Mouse (Mus musculus) cerebellum, adult 2 months (tissue): ENCODE measurements around the gene Sec23b. TPM values are rescaled to one million over a fixed set of nuclear protein-coding genes. Genes with fewer than 3 reads are reported as not detected.
A peak's percentile ranks its signal among the peaks of the same experiment; 100 is the strongest.

Source experiments
- DNase-seq, 2 experiments: peaks; one replicate each; pipeline ENCODE4 v3.0.0; 2021
- H3K27ac ChIP-seq: fragments of 200-500 bp; 2 replicates; pipeline ENCODE4 v1.5.1; 2012; ENCODE audit warnings: low read length, control low read depth, inconsistent platforms; ENCODE audit not compliant: insufficient read depth
- H3K27me3 ChIP-seq: fragments of 200-500 bp; 2 replicates; pipeline ENCODE4 v1.6.1; 2012; ENCODE audit warnings: inconsistent platforms, mild to moderate bottlenecking, low read length, moderate library complexity; ENCODE audit not compliant: control insufficient read depth, insufficient read depth
- H3K4me1 ChIP-seq: fragments of 200-500 bp; 2 replicates; pipeline ENCODE4 v1.6.1; 2011; ENCODE audit warnings: low read length; ENCODE audit not compliant: control insufficient read depth, insufficient read depth
- H3K4me3 ChIP-seq: fragments of 200-500 bp; replicated peaks from 2 replicates; pipeline ENCODE3; 2011; ENCODE audit warnings: mild to moderate bottlenecking, low read depth, low read length, control low read depth; ENCODE audit not compliant: insufficient read depth
- CTCF ChIP-seq: fragments of 200-500 bp; IDR thresholded peaks from 2 replicates; pipeline ENCODE4 v1.5.1; 2011; ENCODE audit warnings: low read depth, mild to moderate bottlenecking, control low read depth, low read length, moderate library complexity, borderline replicate concordance; ENCODE audit not compliant: insufficient read depth
- POLR2A ChIP-seq: fragments of 200-500 bp; IDR thresholded peaks from 2 replicates; pipeline ENCODE4 v1.6.1; 2011; ENCODE audit warnings: low read length, control low read depth, borderline replicate concordance; ENCODE audit not compliant: insufficient read depth
- WGBS: fragments of 180-500 bp; shearing (Covaris S2); methylation state at CpG from one replicate; pipeline ENCODE4 v1.1.7; 2018; 5-methylcytosine and 5-hydroxymethylcytosine counted together
- polyA plus RNA-seq: library from polyadenylated mRNA; depleted of rRNA; stranded (reverse); fragments of >200 nt; gene quantifications from 2 replicates; pipeline ENCODE4 v1.2.3, GENCODE M21; 2012; rRNA removed

Sec23b gene
- polyA plus RNA-seq, result 65.3 and 72.8 TPM in 2 replicates

GRCm38 (mm10) chr2:144555820-144556552 lies at the start of gene Sec23b:
Sec23b (plus strand) TSS chr2:144556229.
- peak; percentile 98 for DNase-seq
- peak within 1 kb of the TSS; percentile 58 for H3K27ac ChIP-seq
- no peaks in the 10 kb centered on the region for H3K27me3 ChIP-seq
- H3K4me1 ChIP-seq, result no peaks in the 10 kb centered on the region
- TF ChIP-seq POLR2A (peak; percentile 74), CTCF (no peak)
- peak within 1 kb of the TSS; percentile 94 for H3K4me3 ChIP-seq
- under 1% methylated on average over 44 of the region's 44 CpGs for WGBS

GRCm38 (mm10) chr2:144514619-144515018 lies 41.4 kb upstream of the Sec23b start:
- DNase-seq, result no peak
- 37% methylated on average over 3 of the region's 3 CpGs for WGBS
- Histone ChIP-seq H3K27me3 (no peaks in the 10 kb centered on the region), H3K4me1 (no peaks in the 10 kb centered on the region), H3K27ac (no peak overlapping the region), H3K4me3 (no peak overlapping the region)
- TF ChIP-seq POLR2A, result no peak
- no peak for TF ChIP-seq CTCF

GRCm38 (mm10) chr2:144519772-144520171 lies 36.3 kb upstream of the Sec23b start:
- Histone ChIP-seq H3K4me1 (no peaks in the 10 kb centered on the region), H3K4me3 (no peak overlapping the region), H3K27me3 (no peaks in the 10 kb centered on the region), H3K27ac (no peak overlapping the region)
- WGBS, result 79% methylated on average over 3 of the region's 3 CpGs
- no peak for TF ChIP-seq CTCF
- no peak for TF ChIP-seq POLR2A
- no peak for DNase-seq

GRCm38 (mm10) chr2:144525856-144526255 lies 30.2 kb upstream of the Sec23b start:
- no peak for TF ChIP-seq POLR2A
- no peak overlapping the region for H3K27ac ChIP-seq
- no peaks in the 10 kb centered on the region for H3K27me3 ChIP-seq
- H3K4me1 ChIP-seq, result 0 out of 2 replicates have a peak, but pooled peaks cover 3% of the 10 kb centered on the region
- H3K4me3 ChIP-seq, result peak overlapping the region; percentile 7
- 39% methylated on average over 10 of the region's 10 CpGs for WGBS
- peak; percentile 28 to 40 for DNase-seq

GRCm38 (mm10) chr2:144526981-144527820 lies 28.8 kb upstream of the Sec23b start, which contains the start of the genes Dzank1 and Polr3f:
Dzank1 (minus strand) TSS chr2:144527414.
Polr3f (plus strand) TSS chr2:144527718.
- peak within 1 kb of the TSS; percentile 81 for H3K4me3 ChIP-seq
- H3K27me3 ChIP-seq, result no peaks in the 10 kb centered on the region
- WGBS, result under 1% methylated on average over 56 of the region's 56 CpGs
- TF ChIP-seq POLR2A (peak; percentile 81), CTCF (no peak)
- 0 out of 2 replicates have a peak, but pooled peaks cover 3% of the 10 kb centered on the region for H3K4me1 ChIP-seq
- peak within 1 kb of the TSS; percentile 96 for H3K27ac ChIP-seq
- peak; percentile 97 to 98 for DNase-seq

GRCm38 (mm10) chr2:144527821-144528174 lies 28.2 kb upstream of the Sec23b start:
- peak overlapping the region; percentile 81 for H3K4me3 ChIP-seq
- no peaks in the 10 kb centered on the region for H3K27me3 ChIP-seq
- H3K4me1 ChIP-seq, result 0 out of 2 replicates have a peak, but pooled peaks cover 3% of the 10 kb centered on the region
- DNase-seq, result no peak
- H3K27ac ChIP-seq, result peak overlapping the region; percentile 96
- WGBS, result under 1% methylated on average over 25 of the region's 25 CpGs
- TF ChIP-seq POLR2A, result no peak; the same call in 1 of the 2 replicates
- no peak for TF ChIP-seq CTCF

GRCm38 (mm10) chr2:144537123-144537522 lies 18.9 kb upstream of the Sec23b start:
- WGBS, result 97% methylated on average over 7 of the region's 7 CpGs
- no peak overlapping the region for H3K4me3 ChIP-seq
- H3K4me1 ChIP-seq, result no peaks in the 10 kb centered on the region
- H3K27ac ChIP-seq, result no peak overlapping the region
- TF ChIP-seq CTCF, result no peak
- no peak for TF ChIP-seq POLR2A
- H3K27me3 ChIP-seq, result no peaks in the 10 kb centered on the region
- DNase-seq, result no peak
